Mouse (Mus musculus) olfactory bulb, adult 2 months (tissue): ENCODE measurements around the gene Plekhh3. TPM values are rescaled to one million over a fixed set of nuclear protein-coding genes. Genes with fewer than 3 reads are reported as not detected.

ENCODE experiments used
- H3K27ac ChIP-seq: fragments of 200-500 bp; 2 replicates; pipeline ENCODE4 v1.5.1; 2012; ENCODE audit warnings: low read depth, low read length; ENCODE audit not compliant: insufficient read depth
- H3K4me1 ChIP-seq: fragments of 200-500 bp; 2 replicates; pipeline ENCODE4 v1.6.1; 2012; ENCODE audit warnings: low read length; ENCODE audit not compliant: control insufficient read depth, insufficient read depth
- H3K4me3 ChIP-seq: fragments of 200-500 bp; 2 replicates; pipeline ENCODE4 v1.5.1; 2012; ENCODE audit warnings: mild to moderate bottlenecking, low read depth, low read length, moderate library complexity; ENCODE audit not compliant: insufficient read depth
- CTCF ChIP-seq: fragments of 200-500 bp; IDR thresholded peaks from 2 replicates; pipeline ENCODE4 v1.5.1; 2012; ENCODE audit warnings: low read depth, mild to moderate bottlenecking, low read length, moderate library complexity; ENCODE audit not compliant: insufficient read depth
- POLR2A ChIP-seq: fragments of 200-500 bp; IDR thresholded peaks from 2 replicates; pipeline ENCODE4 v1.6.1; 2012; ENCODE audit warnings: mild to moderate bottlenecking, low read depth, low read length, moderate library complexity; ENCODE audit not compliant: insufficient read depth
- WGBS: fragments of 180-500 bp; shearing (Covaris S2); methylation state at CpG from one replicate; pipeline ENCODE4 v1.1.7; 2018; 5-methylcytosine and 5-hydroxymethylcytosine counted together
- polyA plus RNA-seq: library from polyadenylated mRNA; stranded (reverse); fragments of >200 nt; gene quantifications from 2 replicates; pipeline ENCODE4 v1.2.4, GENCODE M21; 2012; ENCODE audit warnings: low replicate concordance; ENCODE audit not compliant: missing spikeins, insufficient read depth, insufficient read length

Plekhh3 gene
- polyA plus RNA-seq, 1 experiment, result not detected

DNA sequence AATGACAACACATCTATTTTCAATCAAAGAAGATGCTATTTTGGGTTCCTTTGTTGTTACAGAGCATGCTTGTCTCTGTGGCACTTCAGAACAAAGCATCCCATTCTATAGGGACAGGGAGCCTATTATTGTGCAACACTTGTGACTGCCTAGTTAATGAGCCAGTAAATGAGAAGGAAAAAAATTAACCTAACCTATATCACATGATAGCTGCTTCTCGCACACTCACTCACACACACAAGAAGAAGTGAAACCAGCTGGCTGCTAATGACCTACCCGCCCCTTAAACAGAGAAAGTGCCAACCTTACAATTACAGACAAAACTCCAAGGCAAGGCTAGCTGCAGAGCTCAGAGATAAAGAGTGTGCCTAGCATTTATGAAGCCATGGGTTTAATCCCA lies 55.6 kb downstream of the Plekhh3 start:
- Histone ChIP-seq H3K27ac (peak overlapping the region; percentile 59; the same call in 1 of the 2 replicates), H3K4me3 (no peak overlapping the region), H3K4me1 (peaks cover 19% of the 10 kb centered on the region)
- TF ChIP-seq POLR2A, result no peak
- no peak for TF ChIP-seq CTCF
- 6% methylated on average over 2 of the region's 2 CpGs for WGBS

Other genes with a start within 250 kb of the Plekhh3 start
- gene Stat3, start 231.8 kb downstream of the Plekhh3 start, polyA plus RNA-seq, result not detected in 2 replicates
- gene Cavin1, start 200.5 kb downstream of the Plekhh3 start, polyA plus RNA-seq, result not detected in 2 replicates
- 524 TPM in 1 of 2 replicates, not detected in the other for gene Atp6v0a1, start 161.9 kb downstream of the Plekhh3 start, polyA plus RNA-seq
- gene Naglu, start 101.3 kb downstream of the Plekhh3 start, polyA plus RNA-seq, result not detected in 2 replicates
- not detected in 2 replicates for gene Hsd17b1, start 92.9 kb downstream of the Plekhh3 start, polyA plus RNA-seq
- not detected in 2 replicates for gene Coasy, start 88.8 kb downstream of the Plekhh3 start, polyA plus RNA-seq
- not detected in 2 replicates for gene Mlx, start 84.1 kb downstream of the Plekhh3 start, polyA plus RNA-seq
- gene Psmc3ip, start 75.9 kb downstream of the Plekhh3 start, polyA plus RNA-seq, result not detected in 2 replicates
- gene Retreg3, start 51.5 kb downstream of the Plekhh3 start, polyA plus RNA-seq, result not detected in 2 replicates
- not detected in 2 replicates for gene Tubg1, start 51.4 kb downstream of the Plekhh3 start, polyA plus RNA-seq
- gene Tubg2, start 15.4 kb downstream of the Plekhh3 start, polyA plus RNA-seq, result not detected in 2 replicates
- not detected in 2 replicates for gene Cntnap1, start 828 bp downstream of the Plekhh3 start, polyA plus RNA-seq
- not detected in 2 replicates for gene Ccr10, start 4.1 kb upstream of the Plekhh3 start, polyA plus RNA-seq
- not detected in 2 replicates for gene Ezh1, start 55.1 kb upstream of the Plekhh3 start, polyA plus RNA-seq
- not detected in 2 replicates for gene Ramp2, start 74.7 kb upstream of the Plekhh3 start, polyA plus RNA-seq
- gene Vps25, start 82.4 kb upstream of the Plekhh3 start, polyA plus RNA-seq, result not detected in 2 replicates
- not detected in 2 replicates for gene Wnk4, start 89.2 kb upstream of the Plekhh3 start, polyA plus RNA-seq
- gene Cntd1, start 107.7 kb upstream of the Plekhh3 start, polyA plus RNA-seq, result not detected in 2 replicates
- not detected in 2 replicates for gene Coa3, start 107.8 kb upstream of the Plekhh3 start, polyA plus RNA-seq
- gene Becn1, start 130.9 kb upstream of the Plekhh3 start, polyA plus RNA-seq, result not detected in 2 replicates
- gene Psme3, start 144.9 kb upstream of the Plekhh3 start, polyA plus RNA-seq, result 706 TPM in 1 of 2 replicates, not detected in the other
- gene Aoc2, start 153.7 kb upstream of the Plekhh3 start, polyA plus RNA-seq, result not detected in 2 replicates
- gene Aoc3, start 159.3 kb upstream of the Plekhh3 start, polyA plus RNA-seq, result not detected in 2 replicates
- not detected in 2 replicates for gene G6pc, start 196.2 kb upstream of the Plekhh3 start, polyA plus RNA-seq
- gene Aarsd1, start 246.3 kb upstream of the Plekhh3 start, polyA plus RNA-seq, result not detected in 2 replicates